Mouse (Mus musculus): Measurements from ENCODE around the gene Fhod1. TPM values are rescaled to one million over a fixed set of nuclear protein-coding genes. Genes with fewer than 3 reads are reported as not detected.

Fhod1 gene
- polyA plus RNA-seq, 1 experiment from 2014 or later: 2.1 TPM

DNA sequence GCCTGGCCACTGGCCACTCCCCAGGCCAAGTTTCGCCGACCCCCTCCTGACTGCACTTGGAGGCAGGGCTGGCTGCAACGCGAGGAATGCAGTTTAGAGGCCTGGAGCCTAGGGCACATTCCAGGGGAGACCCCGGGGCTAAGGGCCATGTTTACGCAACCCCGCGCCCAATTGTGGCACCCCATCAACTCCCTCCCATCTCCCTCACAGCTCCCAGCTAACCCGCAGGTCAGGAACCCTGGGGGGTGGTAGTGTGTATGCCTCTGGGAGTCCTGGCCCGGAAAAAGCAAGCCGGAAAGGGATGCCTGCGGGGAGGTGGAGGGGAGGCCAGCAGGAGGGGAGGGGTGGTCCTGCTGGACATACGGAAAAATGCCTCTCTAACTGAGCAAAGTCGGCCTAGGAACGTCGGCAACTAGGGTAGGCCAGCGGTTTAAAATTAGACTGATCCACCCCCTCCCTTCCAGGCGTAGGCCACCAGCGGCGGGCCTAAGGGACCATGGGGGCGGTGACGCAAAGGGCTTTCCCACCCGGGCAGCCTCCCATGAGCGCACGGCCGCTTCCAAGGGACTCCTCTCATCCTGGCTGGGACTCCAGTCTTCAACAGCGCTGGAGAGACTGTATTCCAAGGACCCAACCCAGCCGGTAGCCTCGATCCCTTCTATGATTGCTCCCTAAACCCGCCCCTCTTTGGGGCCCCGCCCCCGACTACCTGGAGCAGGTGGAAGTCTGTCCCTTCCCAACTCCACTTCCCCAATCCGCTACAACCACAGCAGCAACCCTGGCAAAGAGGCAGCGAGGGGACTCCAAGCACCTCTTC lies 934 bp downstream of the Fhod1 start:
- Histone ChIP-seq H3K27me3 (peaks cover 3% of the 10 kb centered on the region; the same call in 1 of the 2 replicates), H3K27ac (peak overlapping the region; percentile 83), H3K9me3 (no peaks in the 10 kb centered on the region), H3K4me3 (peak overlapping the region; percentile 74), H3K9ac (peak overlapping the region; percentile 78), H3K4me2 (replicated peaks) (peak overlapping the region; percentile 96), H3K4me1 (peaks cover 43% of the 10 kb centered on the region), H3K36me3 (no peaks in the 10 kb centered on the region)
- peak; percentile 2; the same call in 1 of the 2 replicates for ATAC-seq (ENCODE audit: low FRiP score, low read depth)
- WGBS: under 1% methylated on average over 34 of the region's 34 CpGs

DNA sequence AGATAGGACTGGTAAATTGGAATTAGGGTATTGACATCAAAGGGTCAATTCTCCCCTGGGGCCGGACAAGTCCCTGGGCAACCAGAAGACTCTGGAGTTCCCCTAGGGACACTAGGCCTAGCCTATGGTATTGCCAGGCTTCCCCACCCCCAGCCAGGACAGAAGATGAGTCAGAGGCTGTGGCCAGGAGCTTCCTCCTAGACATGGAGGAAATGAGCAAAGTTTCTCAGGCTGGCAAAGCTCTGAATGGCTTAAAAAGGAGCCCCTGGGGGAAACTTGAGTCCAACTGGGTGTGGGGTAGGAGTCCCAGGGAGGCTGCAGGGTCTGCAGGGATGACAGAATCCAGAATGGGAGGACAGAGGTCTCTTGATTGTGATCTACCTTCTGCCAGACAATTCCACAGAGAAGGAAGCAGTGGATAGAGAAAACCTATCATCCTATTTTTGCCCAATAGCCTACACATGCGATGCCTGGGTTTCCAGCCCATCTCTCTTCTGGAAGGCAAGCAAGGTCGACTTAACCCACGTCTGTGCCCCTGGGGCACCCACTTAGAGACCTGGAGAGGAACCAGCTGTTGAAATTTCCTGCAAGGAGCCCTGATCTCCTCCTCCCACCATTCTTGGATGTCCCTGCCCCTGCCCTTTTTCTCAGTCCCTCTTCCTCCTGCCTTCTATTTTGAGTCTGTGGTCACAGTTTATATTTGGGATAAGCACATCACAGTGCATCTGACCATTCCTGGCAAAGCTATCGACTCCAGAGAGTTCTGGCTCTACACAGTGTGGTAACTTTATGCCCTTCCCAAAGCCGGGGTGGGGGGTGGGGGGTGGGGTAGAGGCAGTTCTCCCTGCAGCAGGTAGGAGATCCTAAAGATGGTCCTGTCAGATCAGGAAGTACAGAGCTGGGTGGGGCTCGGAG lies 2.4 kb downstream of the Fhod1 start:
- no peaks in the 10 kb centered on the region for H3K36me3 ChIP-seq
- H3K4me1 ChIP-seq: peaks cover 42% of the 10 kb centered on the region
- ATAC-seq (ENCODE audit: low FRiP score, low read depth): no peak
- WGBS: 59% methylated on average over 7 of the region's 7 CpGs
- H3K27me3 ChIP-seq: peaks cover 3% of the 10 kb centered on the region; the same call in 1 of the 2 replicates
- 0 out of 2 replicates have a peak overlapping the region, but pooled peaks have one; percentile 25 for H3K9ac ChIP-seq
- H3K4me3 ChIP-seq: no peak overlapping the region
- H3K4me2 ChIP-seq (replicated peaks): peak overlapping the region; percentile 96; the same call in 1 of the 2 replicates
- H3K9me3 ChIP-seq: no peaks in the 10 kb centered on the region
- H3K27ac ChIP-seq: no peak overlapping the region

DNA sequence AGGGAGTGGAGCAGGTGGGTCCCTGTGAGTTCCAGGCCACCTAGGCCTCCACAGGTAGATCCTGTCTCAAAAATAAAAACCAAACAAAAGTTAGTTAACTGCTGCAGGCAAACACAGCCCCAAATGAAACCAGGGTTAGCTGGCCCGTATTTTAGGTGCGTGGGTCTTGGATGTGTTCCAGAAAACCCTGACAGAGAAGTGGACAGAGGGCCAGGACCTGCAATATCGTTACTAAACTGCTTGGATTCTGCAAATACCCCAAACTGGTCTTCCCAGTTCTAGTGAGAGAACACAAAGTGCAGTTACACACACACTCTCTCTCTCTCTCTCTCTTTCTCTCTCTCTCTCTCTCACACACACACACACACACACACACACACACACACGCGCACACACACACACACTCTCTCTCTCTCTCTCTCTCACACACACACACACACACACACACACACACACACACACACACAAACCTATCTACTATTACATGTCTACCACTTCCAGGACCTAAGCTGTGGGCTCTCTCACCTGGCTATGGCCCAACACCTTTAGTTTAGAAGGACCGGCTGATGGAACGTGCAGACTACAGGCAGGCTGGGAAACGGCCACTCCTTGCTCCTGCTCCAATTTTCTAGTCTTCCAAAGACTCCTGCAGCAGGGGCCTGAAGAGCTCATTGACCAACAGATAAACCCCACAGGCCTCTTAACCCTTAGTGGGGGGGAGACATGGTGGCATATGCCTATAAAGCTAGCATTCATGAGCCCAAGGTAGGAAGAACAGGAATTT lies 3.8 kb downstream of the Fhod1 start:
- Histone ChIP-seq H3K4me1 (peaks cover 39% of the 10 kb centered on the region), H3K9me3 (no peaks in the 10 kb centered on the region), H3K4me2 (replicated peaks) (no peak overlapping the region), H3K36me3 (no peaks in the 10 kb centered on the region), H3K9ac (no peak overlapping the region), H3K27me3 (no peaks in the 10 kb centered on the region), H3K27ac (no peak overlapping the region), H3K4me3 (no peak overlapping the region)
- 68% methylated on average over 6 of the region's 8 CpGs for WGBS
- no peak for ATAC-seq (ENCODE audit: low FRiP score, low read depth)

DNA sequence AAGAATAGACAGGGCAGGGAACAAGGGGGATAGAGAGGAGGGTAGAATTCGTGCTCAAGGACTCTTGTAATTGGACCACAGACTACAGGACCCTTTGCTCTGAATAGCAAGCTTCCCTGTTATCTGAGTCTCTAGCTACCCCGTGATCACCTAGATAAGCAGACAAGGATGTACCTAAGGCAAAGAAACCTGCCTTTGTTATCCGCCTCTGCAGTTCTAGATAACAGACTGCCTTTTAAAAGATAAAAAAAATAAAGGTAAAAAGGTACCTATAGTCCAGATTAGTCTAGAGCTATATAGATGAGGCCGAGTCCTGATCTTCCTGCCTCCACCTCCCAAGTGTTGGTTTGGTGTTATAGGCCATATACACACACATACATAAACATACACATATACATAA lies 5.0 kb downstream of the Fhod1 start:
- H3K4me3 ChIP-seq: no peak overlapping the region
- H3K4me1 ChIP-seq: peaks cover 45% of the 10 kb centered on the region
- ATAC-seq (ENCODE audit: low FRiP score, low read depth): no peak
- H3K4me2 ChIP-seq (replicated peaks): no peak overlapping the region
- no peaks in the 10 kb centered on the region for H3K27me3 ChIP-seq
- 86% methylated on average over 4 of the region's 4 CpGs for WGBS
- H3K36me3 ChIP-seq: peaks cover 6% of the 10 kb centered on the region
- H3K27ac ChIP-seq: no peak overlapping the region
- H3K9ac ChIP-seq: no peak overlapping the region
- no peaks in the 10 kb centered on the region for H3K9me3 ChIP-seq

DNA sequence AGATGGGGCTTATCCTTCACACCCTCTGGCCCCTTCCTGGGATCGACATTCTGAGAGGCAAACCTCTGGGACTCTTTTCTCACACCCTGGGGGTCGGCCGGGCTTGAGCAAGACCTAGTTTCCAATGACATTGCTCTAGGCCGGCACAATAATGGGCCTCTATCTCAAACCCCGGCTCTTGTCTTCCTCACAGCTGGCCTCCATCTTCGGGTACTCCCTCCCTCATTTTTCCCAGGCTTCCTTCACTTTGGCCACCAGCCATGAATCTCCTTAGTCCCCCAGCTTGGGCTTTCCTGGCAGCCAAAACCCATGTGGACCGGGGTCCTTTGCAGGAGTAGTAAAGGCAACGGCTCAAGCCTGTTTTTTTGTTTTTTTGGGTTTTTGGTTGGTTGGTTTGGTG lies 6.4 kb downstream of the Fhod1 start:
- Histone ChIP-seq H3K4me3 (no peak overlapping the region), H3K36me3 (peaks cover 20% of the 10 kb centered on the region), H3K9ac (no peak overlapping the region), H3K4me2 (replicated peaks) (no peak overlapping the region), H3K27ac (no peak overlapping the region), H3K27me3 (no peaks in the 10 kb centered on the region), H3K9me3 (no peaks in the 10 kb centered on the region), H3K4me1 (peaks cover 37% of the 10 kb centered on the region)
- ATAC-seq (ENCODE audit: low FRiP score, low read depth): no peak
- WGBS: 42% methylated on average over 8 of the region's 8 CpGs

DNA sequence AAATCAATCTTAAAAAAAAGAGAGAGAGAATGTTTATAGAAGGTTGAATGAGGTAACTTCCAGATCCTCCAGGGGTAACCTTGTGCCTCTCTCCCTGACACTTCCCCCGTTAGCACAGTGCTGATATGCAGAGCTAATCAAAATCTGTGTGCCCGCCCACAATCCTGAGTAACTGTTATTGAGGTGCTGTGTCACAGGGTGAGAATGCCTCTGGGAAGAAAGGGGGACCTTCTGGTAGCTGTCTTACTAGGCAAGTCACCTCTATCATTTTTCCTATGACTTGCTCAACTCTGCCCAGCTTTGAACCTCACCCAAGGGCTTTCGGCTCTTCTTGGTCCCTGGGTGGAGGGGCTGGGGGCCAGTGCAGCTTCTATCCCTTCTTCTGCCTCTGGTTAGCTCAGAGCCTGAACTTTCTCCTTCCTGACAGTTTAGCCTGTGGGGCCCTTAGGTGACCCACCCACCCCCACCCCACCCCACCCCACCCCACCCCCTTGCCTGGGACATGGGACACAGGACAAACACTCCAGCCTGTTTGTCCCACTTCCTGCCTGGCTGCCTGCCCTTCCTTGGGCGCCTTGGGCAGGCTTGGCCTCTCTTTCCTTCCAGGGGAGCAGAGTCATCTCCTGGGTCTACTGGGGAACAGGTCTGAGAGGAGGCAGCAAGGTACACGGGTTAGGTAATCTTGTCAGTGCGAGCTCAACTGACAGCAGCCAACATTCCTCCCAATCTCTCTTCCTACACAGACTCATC lies 7.7 kb downstream of the Fhod1 start:
- ATAC-seq (ENCODE audit: low FRiP score, low read depth): no peak
- no peaks in the 10 kb centered on the region for H3K9me3 ChIP-seq
- 78% methylated on average over 6 of the region's 6 CpGs for WGBS

DNA sequence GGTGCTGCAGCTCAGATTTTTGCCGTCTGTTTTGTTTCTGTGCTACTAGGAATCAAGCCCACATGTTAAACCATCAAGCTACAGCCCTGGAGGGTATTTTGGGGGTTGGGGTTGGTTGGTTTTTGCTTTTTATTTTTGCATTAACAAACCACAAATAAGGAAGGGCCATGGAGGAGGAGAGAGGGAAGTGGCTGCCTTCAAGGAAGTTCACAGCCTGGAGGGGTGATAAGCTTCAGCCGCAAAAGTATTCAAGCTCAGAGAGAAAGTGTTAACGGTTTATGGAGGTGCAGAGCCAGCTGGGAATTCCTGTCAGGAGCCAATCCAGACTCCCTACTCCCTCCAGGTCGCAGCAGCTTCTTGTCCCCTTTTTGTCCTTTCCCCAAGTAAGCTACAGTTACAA lies 8.8 kb downstream of the Fhod1 start:
- H3K4me1 ChIP-seq: peaks cover 17% of the 10 kb centered on the region
- no peak for ATAC-seq (ENCODE audit: low FRiP score, low read depth)
- H3K9me3 ChIP-seq: no peaks in the 10 kb centered on the region
- 14% methylated on average over 4 of the region's 4 CpGs for WGBS
- no peak overlapping the region for H3K4me3 ChIP-seq
- H3K4me2 ChIP-seq (replicated peaks): no peak overlapping the region
- peak overlapping the region; percentile 45; the same call in 1 of the 2 replicates for H3K9ac ChIP-seq
- 0 out of 2 replicates have a peak overlapping the region, but pooled peaks have one; percentile 33 for H3K27ac ChIP-seq
- peaks cover 44% of the 10 kb centered on the region for H3K36me3 ChIP-seq
- H3K27me3 ChIP-seq: no peaks in the 10 kb centered on the region

More for the DNA sequence above, 7.7 kb downstream of the Fhod1 start:
- Histone ChIP-seq H3K9ac (no peak overlapping the region), H3K36me3 (peaks cover 33% of the 10 kb centered on the region), H3K27me3 (no peaks in the 10 kb centered on the region), H3K27ac (no peak overlapping the region), H3K4me2 (replicated peaks) (no peak overlapping the region), H3K4me1 (peaks cover 24% of the 10 kb centered on the region), H3K4me3 (no peak overlapping the region)

DNA sequence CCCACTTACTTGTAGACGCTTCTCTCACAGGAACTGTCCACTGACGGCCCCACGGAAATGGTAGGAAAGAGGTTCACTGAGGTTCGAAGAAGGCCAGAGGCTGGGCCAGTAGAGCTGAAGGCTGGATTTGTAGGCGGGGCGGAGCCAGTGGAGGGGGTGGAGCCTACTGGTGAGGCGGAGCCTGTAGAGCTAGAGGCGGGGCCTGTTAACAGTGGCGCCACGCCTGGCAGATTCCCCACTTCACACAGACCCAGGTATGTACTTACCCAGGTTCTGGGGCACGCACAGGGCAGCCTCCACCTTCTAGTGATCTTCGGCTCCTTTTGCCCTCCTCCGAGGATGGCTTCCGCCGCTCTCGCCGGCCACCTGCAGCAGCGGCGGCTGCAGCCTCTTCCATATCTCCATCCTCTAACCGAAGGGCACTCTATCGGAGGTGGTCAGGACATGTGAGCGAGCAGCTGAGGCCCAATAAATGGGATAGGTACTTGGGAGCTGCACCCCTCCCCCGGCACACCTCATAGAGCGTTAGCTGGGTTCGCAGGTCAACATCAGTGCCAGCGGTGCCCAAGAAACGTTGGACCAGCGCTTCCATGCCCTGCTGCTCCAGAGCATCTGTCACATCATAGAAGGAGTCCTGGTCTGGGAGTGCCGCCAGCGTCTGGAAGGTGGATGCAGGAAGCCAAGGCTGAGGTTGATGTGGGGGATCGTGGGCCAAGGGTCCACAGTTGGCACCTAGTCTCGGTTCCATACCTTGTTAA lies 11.2 kb downstream of the Fhod1 start:
- Histone ChIP-seq H3K4me2 (replicated peaks) (no peak overlapping the region), H3K27ac (no peak overlapping the region), H3K9me3 (no peaks in the 10 kb centered on the region), H3K27me3 (no peaks in the 10 kb centered on the region), H3K4me3 (no peak overlapping the region), H3K4me1 (peaks cover 16% of the 10 kb centered on the region), H3K9ac (no peak overlapping the region), H3K36me3 (peaks cover 67% of the 10 kb centered on the region)
- 43% methylated on average over 32 of the region's 32 CpGs for WGBS
- no peak for ATAC-seq (ENCODE audit: low FRiP score, low read depth)

DNA sequence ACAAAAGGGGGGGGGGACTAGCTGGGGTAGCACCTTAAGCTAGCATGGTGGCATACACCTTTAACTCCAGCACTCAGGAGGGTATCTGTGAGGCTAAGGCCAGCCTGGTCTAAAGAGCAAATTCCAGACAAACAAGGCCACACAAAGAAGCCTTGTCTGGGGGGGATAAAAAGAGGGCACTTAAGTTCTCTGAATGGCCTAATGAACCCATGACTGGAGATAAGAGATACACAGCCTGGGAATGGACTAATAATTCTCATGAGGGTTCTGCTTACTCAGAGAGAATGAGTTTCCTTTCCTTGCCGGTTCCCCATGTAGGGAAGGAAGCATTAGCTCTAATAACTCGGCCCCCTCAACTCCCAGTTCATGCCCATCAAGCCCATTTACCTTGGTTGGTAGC lies 15.2 kb downstream of the Fhod1 start:
- H3K4me3 ChIP-seq: no peak overlapping the region
- peaks cover 96% of the 10 kb centered on the region for H3K36me3 ChIP-seq
- H3K4me2 ChIP-seq (replicated peaks): no peak overlapping the region
- no peaks in the 10 kb centered on the region for H3K27me3 ChIP-seq
- 79% methylated on average over 2 of the region's 2 CpGs for WGBS
- no peaks in the 10 kb centered on the region for H3K9me3 ChIP-seq
- peaks cover 4% of the 10 kb centered on the region; the same call in 1 of the 2 replicates for H3K4me1 ChIP-seq
- ATAC-seq (ENCODE audit: low FRiP score, low read depth): no peak
- H3K27ac ChIP-seq: no peak overlapping the region
- H3K9ac ChIP-seq: no peak overlapping the region

DNA sequence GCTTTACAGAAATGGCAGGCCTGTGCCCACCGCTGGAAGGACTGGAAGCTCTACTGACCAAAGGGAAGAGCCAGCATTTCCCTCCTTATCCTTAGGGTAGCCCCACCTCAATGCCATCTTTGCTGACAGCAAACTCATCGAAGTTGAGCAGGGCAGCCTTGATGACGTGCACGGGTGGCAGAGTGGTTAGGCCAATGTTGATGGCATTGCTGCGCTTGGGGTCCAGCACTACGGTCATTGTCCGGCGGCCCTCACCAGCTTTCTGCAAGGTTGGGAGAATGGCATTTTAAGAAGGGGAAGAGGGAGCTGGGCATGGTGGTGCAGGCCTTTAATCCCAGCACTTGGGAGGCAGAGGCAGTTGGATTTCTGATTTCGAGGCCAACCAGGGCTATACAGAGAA lies 15.8 kb downstream of the Fhod1 start:
- Histone ChIP-seq H3K4me1 (peaks cover 10% of the 10 kb centered on the region), H3K36me3 (peaks cover 90% of the 10 kb centered on the region), H3K9me3 (no peaks in the 10 kb centered on the region), H3K27me3 (no peaks in the 10 kb centered on the region), H3K27ac (no peak overlapping the region), H3K4me2 (replicated peaks) (no peak overlapping the region), H3K9ac (no peak overlapping the region), H3K4me3 (no peak overlapping the region)
- WGBS: 95% methylated on average over 9 of the region's 9 CpGs
- ATAC-seq (ENCODE audit: low FRiP score, low read depth): no peak
